Mouse (Mus musculus) lung, adult 2 months (tissue): ENCODE measurements around the gene Slfn8.

Experiments
- CTCF ChIP-seq: fragments of 200-500 bp; IDR thresholded peaks from 2 replicates; pipeline ENCODE4 v1.5.1; 2011; ENCODE audit warnings: mild to moderate bottlenecking, low read length, control low read depth; ENCODE audit not compliant: insufficient read depth
- POLR2A ChIP-seq: fragments of 200-500 bp; IDR thresholded peaks from 2 replicates; pipeline ENCODE4 v1.6.1; 2011; ENCODE audit warnings: low read depth, mild to moderate bottlenecking, control low read depth, low read length, borderline replicate concordance; ENCODE audit errors: extremely low read depth

GRCm38 (mm10) chr11:83061806-83062205 is 41.2 kb upstream of the Slfn8 start:
- TF ChIP-seq POLR2A (no peak), CTCF (no peak)
